Mouse (Mus musculus) erythroblast, embryonic 14.5 days (primary cell): ENCODE data around the gene Six3. TPM values are rescaled to one million over a fixed set of nuclear protein-coding genes. Genes with fewer than 3 reads are reported as not detected.

ENCODE experiments used
- H3K27me3 ChIP-seq: 2 replicates; pipeline ENCODE4 v1.6.1; 2012; ENCODE audit warnings: inconsistent platforms; ENCODE audit not compliant: control insufficient read depth
- H3K36me3 ChIP-seq: 2 replicates; pipeline ENCODE4 v1.6.1; 2012; ENCODE audit warnings: mild to moderate bottlenecking, inconsistent platforms; ENCODE audit not compliant: control insufficient read depth
- H3K4me1 ChIP-seq: 2 replicates; pipeline ENCODE4 v1.6.1; 2012; ENCODE audit warnings: inconsistent platforms; ENCODE audit not compliant: control insufficient read depth
- H3K4me3 ChIP-seq: replicated peaks from 2 replicates; pipeline ENCODE3; 2012; ENCODE audit warnings: moderate library complexity, mild to moderate bottlenecking, inconsistent platforms
- H3K9me3 ChIP-seq: 2 replicates; pipeline ENCODE4 v1.6.1; 2012; ENCODE audit warnings: low read length, inconsistent platforms, mixed read lengths; ENCODE audit not compliant: control insufficient read depth
- GATA1 ChIP-seq: IDR thresholded peaks from 2 replicates; pipeline ENCODE4 v1.6.1; 2012; ENCODE audit warnings: low read length, inconsistent platforms, mixed read lengths
- TAL1 ChIP-seq: IDR thresholded peaks from 3 replicates; pipeline ENCODE4 v1.6.1; 2012; ENCODE audit warnings: low read length, inconsistent platforms, mixed read lengths
- polyA plus RNA-seq: library from polyadenylated mRNA; stranded (reverse); fragments of >175 nt; gene quantifications from 2 replicates; pipeline ENCODE4 v1.2.3, GENCODE M21; 2012

Gene Six3
- polyA plus RNA-seq, 1 experiment, result not detected

GRCm38 (mm10) chr17:85595853-85596252, 17.6 kb upstream of the Six3 start:
- Histone ChIP-seq H3K27me3 (peaks cover 10% of the 10 kb centered on the region), H3K36me3 (no peaks in the 10 kb centered on the region), H3K4me1 (no peaks in the 10 kb centered on the region), H3K9me3 (peaks cover 4% of the 10 kb centered on the region; the same call in 1 of the 2 replicates), H3K4me3 (no peak overlapping the region)
- TF ChIP-seq GATA1 (no peak), TAL1 (no peak)

- Histone ChIP-seq H3K9me3 (no peaks in the 10 kb centered on the region), H3K4me3 (no peak overlapping the region), H3K4me1 (no peaks in the 10 kb centered on the region), H3K36me3 (no peaks in the 10 kb centered on the region), H3K27me3 (peaks cover 13% of the 10 kb centered on the region)
- no peak for TF ChIP-seq GATA1
- TF ChIP-seq TAL1, result no peak
Measured at GRCm38 (mm10) chr17:85596341-85596890, 17.0 kb upstream of the Six3 start.

- no peaks in the 10 kb centered on the region for H3K9me3 ChIP-seq
- H3K4me1 ChIP-seq, result no peaks in the 10 kb centered on the region
- H3K27me3 ChIP-seq, result peaks cover 27% of the 10 kb centered on the region
- no peak overlapping the region for H3K4me3 ChIP-seq
- TF ChIP-seq TAL1 (no peak), GATA1 (no peak)
- no peaks in the 10 kb centered on the region for H3K36me3 ChIP-seq
Measured at GRCm38 (mm10) chr17:85599520-85599919, 13.9 kb upstream of the Six3 start.

GRCm38 (mm10) chr17:85606463-85606862, 6.9 kb upstream of the Six3 start:
- Histone ChIP-seq H3K36me3 (no peaks in the 10 kb centered on the region), H3K27me3 (peaks cover 81% of the 10 kb centered on the region), H3K9me3 (no peaks in the 10 kb centered on the region), H3K4me3 (no peak overlapping the region), H3K4me1 (no peaks in the 10 kb centered on the region)
- no peak for TF ChIP-seq GATA1
- no peak for TF ChIP-seq TAL1

- no peaks in the 10 kb centered on the region for H3K36me3 ChIP-seq
- H3K27me3 ChIP-seq, result peaks cover 89% of the 10 kb centered on the region
- H3K4me3 ChIP-seq, result no peak overlapping the region
- H3K9me3 ChIP-seq, result no peaks in the 10 kb centered on the region
- TF ChIP-seq GATA1 (no peak), TAL1 (no peak)
- no peaks in the 10 kb centered on the region for H3K4me1 ChIP-seq
Measured at GRCm38 (mm10) chr17:85607556-85608365, 5.6 kb upstream of the Six3 start.

GRCm38 (mm10) chr17:85608366-85609093, 4.9 kb upstream of the Six3 start:
- Histone ChIP-seq H3K36me3 (no peaks in the 10 kb centered on the region), H3K4me1 (no peaks in the 10 kb centered on the region), H3K9me3 (no peaks in the 10 kb centered on the region), H3K27me3 (peaks cover 90% of the 10 kb centered on the region), H3K4me3 (no peak overlapping the region)
- TF ChIP-seq TAL1, result no peak
- no peak for TF ChIP-seq GATA1

- H3K9me3 ChIP-seq, result no peaks in the 10 kb centered on the region
- H3K36me3 ChIP-seq, result no peaks in the 10 kb centered on the region
- H3K4me1 ChIP-seq, result no peaks in the 10 kb centered on the region
- H3K27me3 ChIP-seq, result peaks cover 95% of the 10 kb centered on the region
- TF ChIP-seq GATA1, result no peak
- no peak for TF ChIP-seq TAL1
- no peak overlapping the region for H3K4me3 ChIP-seq
Measured at GRCm38 (mm10) chr17:85609094-85609425, 4.3 kb upstream of the Six3 start.

GRCm38 (mm10) chr17:85609621-85610392, 3.6 kb upstream of the Six3 start:
- no peaks in the 10 kb centered on the region for H3K36me3 ChIP-seq
- H3K4me3 ChIP-seq, result no peak overlapping the region
- TF ChIP-seq GATA1, result no peak
- TF ChIP-seq TAL1, result no peak
- no peaks in the 10 kb centered on the region for H3K4me1 ChIP-seq
- no peaks in the 10 kb centered on the region for H3K9me3 ChIP-seq
- H3K27me3 ChIP-seq, result peaks cover 97% of the 10 kb centered on the region
